Mouse (Mus musculus) kidney, embryonic 14.5 days (tissue): Measurements from ENCODE around the gene Zfp326. TPM values are rescaled to one million over a fixed set of nuclear protein-coding genes. Genes with fewer than 3 reads are reported as not detected.

Source experiments
- polyA plus RNA-seq: library from polyadenylated mRNA; unstranded; fragments of >200 nt; fragmentation: Nextera tagmentation; extraction: Ambion mirVana; gene quantifications from 2 replicates; pipeline ENCODE4 v1.2.1, GENCODE M21; 2014

Zfp326 gene
- polyA plus RNA-seq, 1 experiment from 2014 or later = 57.3 TPM

Other genes with a start within 250 kb of the Zfp326 start
- gene Lrrc8d, start 176.6 kb upstream of the Zfp326 start, polyA plus RNA-seq = 22.7 and 42.1 TPM in 2 replicates